Mouse (Mus musculus) 3T3-L1 (cell line): ENCODE data around the gene Aamp.

Source experiments
- DNase-seq: peaks from one replicate; pipeline ENCODE4 v3.0.0-alpha.2; 2015; ENCODE audit warnings: low read depth, low spot score

Gene Aamp

DNA sequence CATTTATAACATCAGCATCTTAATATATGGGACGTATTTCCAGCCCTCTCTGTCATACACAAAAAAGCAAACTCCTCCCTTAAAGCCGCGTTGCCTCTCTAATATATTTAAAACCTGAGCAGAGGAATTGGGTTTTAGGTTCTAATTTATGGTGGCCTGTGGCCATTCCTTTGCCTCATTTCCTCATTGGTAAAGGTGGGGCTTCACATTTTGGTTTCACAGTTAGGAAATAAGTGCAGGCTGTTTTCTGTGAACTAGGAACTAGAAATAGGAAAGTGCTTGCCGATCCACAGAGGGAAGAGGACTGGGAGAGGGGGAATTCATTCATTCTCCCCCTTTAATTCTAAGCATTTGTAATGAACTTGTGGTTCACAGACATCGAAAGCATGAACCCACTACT, 46.9 kb downstream of the Aamp start:
- no peak for DNase-seq

DNA sequence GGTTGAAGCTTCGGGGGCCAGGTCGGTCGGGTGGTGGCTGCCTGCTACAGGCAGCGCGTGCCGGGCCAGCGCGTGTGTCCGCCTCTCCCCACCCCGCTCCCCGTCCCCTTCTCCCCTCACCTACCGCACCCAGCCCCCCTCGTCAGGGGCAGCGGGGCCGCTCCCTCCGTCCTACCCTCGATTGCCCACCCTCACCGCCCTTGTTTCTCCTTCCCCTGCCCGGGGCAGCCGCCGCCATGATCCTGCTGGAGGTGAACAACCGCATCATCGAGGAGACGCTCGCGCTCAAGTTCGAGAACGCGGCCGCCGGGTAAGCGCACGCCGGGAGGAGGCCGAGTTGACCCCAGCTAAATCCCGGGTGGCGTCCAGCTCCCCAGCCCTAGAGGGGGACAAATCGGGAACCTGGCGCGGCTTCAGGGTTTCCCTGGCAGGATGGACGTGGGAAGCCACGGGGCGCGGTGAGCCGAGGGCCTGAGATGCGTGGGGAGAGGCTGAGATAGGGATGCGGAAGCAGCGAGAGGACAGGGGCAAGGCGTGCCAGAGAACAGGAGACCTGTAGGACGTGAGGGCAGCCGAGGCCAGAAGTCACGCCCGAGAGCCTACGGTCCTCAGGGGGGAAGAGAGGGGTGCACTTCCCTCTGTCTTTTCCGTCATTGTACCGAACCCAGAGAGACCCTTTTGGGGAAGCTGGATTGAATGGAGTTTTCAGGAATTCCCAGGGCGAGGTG, 47.8 kb downstream of the Aamp start:
- DNase-seq: peak; percentile 52

DNA sequence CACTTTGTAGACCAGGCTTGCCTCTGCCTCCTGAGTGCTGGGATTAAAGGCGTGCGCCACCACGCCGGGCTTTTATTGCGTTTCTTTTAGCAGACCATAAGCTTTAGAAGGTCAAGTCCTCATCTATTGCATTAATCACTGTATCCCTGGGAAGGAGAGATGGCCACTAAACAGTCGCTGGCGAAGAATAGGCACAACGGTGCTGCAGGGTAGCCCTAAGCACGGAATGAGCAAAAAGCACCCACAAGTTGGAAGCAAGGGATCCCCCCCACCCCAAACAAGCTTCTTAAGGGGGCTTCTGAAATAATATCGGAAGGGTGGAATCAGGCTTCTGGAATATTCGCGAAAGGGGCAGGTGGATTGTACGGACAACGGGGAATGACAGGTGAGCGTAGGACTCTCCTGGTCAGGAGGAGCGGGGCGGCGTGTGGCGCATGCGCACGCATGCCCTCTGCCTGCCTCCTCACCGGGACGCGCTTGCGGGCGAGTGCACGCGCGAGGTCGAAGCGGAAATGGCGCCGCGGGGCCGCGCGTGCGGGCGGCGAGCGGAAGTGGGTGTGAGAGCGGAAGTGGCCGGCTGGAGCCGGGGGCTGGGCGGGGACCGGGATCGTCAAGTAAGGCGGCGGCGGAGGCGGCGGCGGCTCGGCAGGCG, 48.5 kb downstream of the Aamp start, which contains the start of gene Arpc2:
Gene Arpc2 (plus strand): TSS at position 147 of the 652 bp plus-strand sequence.
- peak; percentile 91 for DNase-seq

DNA sequence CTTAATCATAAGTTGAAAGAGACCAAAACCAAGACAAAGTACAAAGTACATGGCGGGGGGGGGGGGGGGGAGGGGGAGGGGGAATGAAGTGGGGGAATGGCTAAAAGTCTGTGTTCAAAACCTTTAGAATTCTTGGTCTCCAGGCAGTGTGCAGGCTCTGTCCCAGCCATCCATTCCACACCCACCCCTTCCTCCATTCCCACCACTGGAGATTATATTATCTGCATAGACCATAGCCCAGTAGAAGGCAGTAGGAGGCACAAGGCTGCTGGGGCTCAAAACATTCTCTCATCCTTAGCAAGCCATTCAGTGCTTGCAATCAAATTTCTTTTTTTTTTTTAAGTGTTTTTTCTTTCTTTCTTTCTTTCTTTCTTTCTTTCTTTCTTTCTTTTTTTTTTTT, 53.5 kb downstream of the Aamp start:
- no peak for DNase-seq

DNA sequence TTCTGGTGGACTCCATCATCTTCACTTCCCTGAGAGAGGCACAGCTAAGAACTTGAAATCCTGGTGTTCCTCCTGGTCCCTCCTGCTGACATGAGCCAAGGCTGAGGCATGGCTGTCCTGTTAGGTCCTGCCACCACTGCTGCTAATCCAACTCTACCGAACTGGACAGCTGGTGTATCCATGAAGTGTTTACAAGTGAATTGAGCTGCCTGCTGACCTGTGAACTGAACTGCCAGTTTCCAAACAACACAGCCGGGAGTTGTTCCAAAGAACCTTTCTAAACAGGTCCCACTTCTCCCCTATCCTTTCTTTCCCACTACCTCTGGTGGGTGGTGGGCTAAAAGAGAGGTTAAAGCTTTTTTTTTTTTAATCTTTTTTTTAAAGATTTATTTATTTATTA, 54.6 kb downstream of the Aamp start:
- DNase-seq: no peak
